Mouse (Mus musculus) thymus, postnatal 4 days (tissue): ENCODE results near the gene Cryba1.
A peak's percentile ranks its signal among the peaks of the same experiment; 100 is the strongest.

Experiments used
- DNase-seq: peaks from one replicate; pipeline ENCODE4 v3.0.0; 2021

Gene Cryba1

GRCm38 (mm10) chr11:77713736-77714135, 11.3 kb downstream of the Cryba1 start:
- no peak for DNase-seq

- DNase-seq, result no peak
Measured at GRCm38 (mm10) chr11:77709039-77709438, 16.0 kb downstream of the Cryba1 start.

GRCm38 (mm10) chr11:77705920-77706319, 19.2 kb downstream of the Cryba1 start:
- no peak for DNase-seq

- no peak for DNase-seq
Measured at GRCm38 (mm10) chr11:77697232-77697631, 27.9 kb downstream of the Cryba1 start.

- DNase-seq, result no peak
Measured at GRCm38 (mm10) chr11:77693026-77693425, 32.1 kb downstream of the Cryba1 start.

- DNase-seq, result peak; percentile 65
Measured at GRCm38 (mm10) chr11:77687541-77688131, 37.4 kb downstream of the Cryba1 start.

GRCm38 (mm10) chr11:77686841-77687540, 38.1 kb downstream of the Cryba1 start:
- peak; percentile 79 for DNase-seq

GRCm38 (mm10) chr11:77686346-77686840, 38.7 kb downstream of the Cryba1 start:
- peak; percentile 58 for DNase-seq

- peak; percentile 99 for DNase-seq
Measured at GRCm38 (mm10) chr11:77685383-77686265, 39.5 kb downstream of the Cryba1 start, which contains the start of gene Nufip2. Nufip2 (plus strand) TSS chr11:77686155.

- DNase-seq, result no peak
Measured at GRCm38 (mm10) chr11:77684896-77685295, 40.2 kb downstream of the Cryba1 start.

GRCm38 (mm10) chr11:77680018-77680417, 45.1 kb downstream of the Cryba1 start:
- DNase-seq, result no peak

- peak; percentile 41 for DNase-seq
Measured at GRCm38 (mm10) chr11:77673428-77673991, 51.6 kb downstream of the Cryba1 start.

GRCm38 (mm10) chr11:77672746-77673145, 52.3 kb downstream of the Cryba1 start:
- DNase-seq, result no peak
